Mouse (Mus musculus) brain, embryonic 14.5 days (tissue): ENCODE results near the gene 4933427I04Rik. TPM values are rescaled to one million over a fixed set of nuclear protein-coding genes. Genes with fewer than 3 reads are reported as not detected.

Source experiments
- DNase-seq: peaks from one replicate; pipeline ENCODE4 v3.0.0-alpha.2; 2011; ENCODE audit warnings: low read depth
- CTCF ChIP-seq: fragments of 200-500 bp; IDR thresholded peaks from 2 replicates; pipeline ENCODE4 v1.5.1; 2012; ENCODE audit warnings: inconsistent platforms, mild to moderate bottlenecking, moderate library complexity, borderline replicate concordance; ENCODE audit not compliant: insufficient read depth, insufficient read length; ENCODE audit errors: extremely low read depth
- POLR2A ChIP-seq: fragments of 200-500 bp; IDR thresholded peaks from 2 replicates; pipeline ENCODE4 v1.6.1; 2012; ENCODE audit warnings: mild to moderate bottlenecking, inconsistent platforms, borderline replicate concordance; ENCODE audit not compliant: poor library complexity, insufficient read depth, insufficient read length, severe bottlenecking; ENCODE audit errors: extremely low read depth
- polyA plus RNA-seq: library from polyadenylated mRNA; depleted of rRNA; stranded (reverse); fragments of >200 nt; gene quantifications from 2 replicates; pipeline ENCODE4 v1.2.3, GENCODE M21; 2012; rRNA removed

Gene 4933427I04Rik
- polyA plus RNA-seq, 1 experiment: not detected

GRCm38 (mm10) chr4:123894295-123894694 lies 34.8 kb downstream of the 4933427I04Rik start:
- no peak for DNase-seq
- TF ChIP-seq CTCF (no peak), POLR2A (no peak)

DNA sequence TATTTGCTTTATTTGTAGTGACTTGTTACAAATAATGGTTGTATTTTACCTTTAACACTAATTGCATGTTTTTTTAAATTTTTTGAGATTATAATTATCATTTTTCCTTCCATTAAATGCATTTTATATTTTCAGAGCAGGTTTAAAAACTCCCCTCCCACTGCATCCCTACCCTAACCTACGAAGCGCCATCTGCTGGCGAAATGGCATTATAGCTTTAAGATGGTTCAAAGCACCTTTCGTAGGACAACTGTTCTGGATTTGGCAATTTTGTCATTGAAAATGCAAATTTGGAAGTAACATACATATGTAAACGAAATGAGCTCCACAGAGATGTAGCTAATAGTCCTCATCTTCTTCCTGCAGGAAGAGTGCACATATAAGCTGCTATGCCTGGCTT lies 39.2 kb downstream of the 4933427I04Rik start:
- DNase-seq: peak; percentile 69
- TF ChIP-seq POLR2A: no peak
- TF ChIP-seq CTCF: peak; percentile 78; the same call in 1 of the 2 replicates

- no peak for DNase-seq
- TF ChIP-seq POLR2A: no peak
- no peak for TF ChIP-seq CTCF
Measured at GRCm38 (mm10) chr4:123903432-123903831, 44.0 kb downstream of the 4933427I04Rik start.

GRCm38 (mm10) chr4:123904333-123905125 lies 45.0 kb downstream of the 4933427I04Rik start, which contains the start of gene Mycbp:
TSS of gene Mycbp (plus strand) at chr4:123904832.
- peak; percentile 99 for DNase-seq
- TF ChIP-seq POLR2A (peak; percentile 35; the same call in 1 of the 2 replicates), CTCF (no peak)

GRCm38 (mm10) chr4:123905126-123905668 lies 45.7 kb downstream of the 4933427I04Rik start:
- no peak for TF ChIP-seq POLR2A
- TF ChIP-seq CTCF: no peak
- DNase-seq: peak; percentile 39

GRCm38 (mm10) chr4:123911503-123911902 lies 52.0 kb downstream of the 4933427I04Rik start:
- TF ChIP-seq CTCF (no peak), POLR2A (no peak)
- DNase-seq: no peak

- TF ChIP-seq CTCF (no peak), POLR2A (no peak)
- DNase-seq: no peak
Measured at GRCm38 (mm10) chr4:123912431-123912830, 53.0 kb downstream of the 4933427I04Rik start.

Other genes with a start within 250 kb of the 4933427I04Rik start
- gene Macf1, start 175.3 kb upstream of the 4933427I04Rik start, polyA plus RNA-seq: 130 and 183 TPM in 2 replicates
- 229 and 240 TPM in 2 replicates for gene Ndufs5, start 141.5 kb upstream of the 4933427I04Rik start, polyA plus RNA-seq
- 63.2 and 74.9 TPM in 2 replicates for gene Akirin1, start 109.3 kb upstream of the 4933427I04Rik start, polyA plus RNA-seq
- 1.4 and 1.5 TPM in 2 replicates for gene Rhbdl2, start 71.8 kb upstream of the 4933427I04Rik start, polyA plus RNA-seq
- 11.1 and 11.7 TPM in 2 replicates for gene Mycbp, start 45.2 kb downstream of the 4933427I04Rik start, polyA plus RNA-seq
- gene Rragc, start 57.8 kb downstream of the 4933427I04Rik start, polyA plus RNA-seq: 57.8 and 60.0 TPM in 2 replicates
- gene 4930535I16Rik, start 58.3 kb downstream of the 4933427I04Rik start, polyA plus RNA-seq: not detected in 2 replicates